Mouse (Mus musculus) bone marrow, adult 2 months (tissue): Measurements from ENCODE around the gene Lpcat1. TPM values are rescaled to one million over a fixed set of nuclear protein-coding genes. Genes with fewer than 3 reads are reported as not detected.

Experiments
- H3K27ac ChIP-seq: fragments of 200-500 bp; 2 replicates; pipeline ENCODE4 v1.5.1; 2012; ENCODE audit warnings: low read depth, mild to moderate bottlenecking, control low read depth, inconsistent platforms, low read length; ENCODE audit not compliant: control insufficient read depth, poor library complexity, insufficient read depth
- H3K4me1 ChIP-seq: fragments of 200-500 bp; 2 replicates; pipeline ENCODE4 v1.6.1; 2011; ENCODE audit warnings: low read length; ENCODE audit not compliant: control insufficient read depth, insufficient read depth
- H3K4me3 ChIP-seq: fragments of 200-500 bp; replicated peaks from 2 replicates; pipeline ENCODE3; 2011; ENCODE audit warnings: mild to moderate bottlenecking, low read depth, low read length, control low read depth; ENCODE audit not compliant: control insufficient read depth
- CTCF ChIP-seq: fragments of 200-500 bp; IDR thresholded peaks from 2 replicates; pipeline ENCODE4 v1.5.1; 2011; ENCODE audit warnings: low read length, control low read depth; ENCODE audit not compliant: control insufficient read depth, insufficient read depth
- POLR2A ChIP-seq: fragments of 200-500 bp; IDR thresholded peaks from 2 replicates; pipeline ENCODE4 v1.6.1; 2011; ENCODE audit warnings: low read depth, mild to moderate bottlenecking, control low read depth, low read length, borderline replicate concordance; ENCODE audit not compliant: control insufficient read depth
- WGBS: fragments of 180-500 bp; shearing (Covaris S2); methylation state at CpG from one replicate; pipeline ENCODE4 v1.1.7; 2018; 5-methylcytosine and 5-hydroxymethylcytosine counted together
- polyA plus RNA-seq: library from polyadenylated mRNA; stranded (reverse); fragments of >200 nt; gene quantifications from 2 replicates; pipeline ENCODE4 v1.2.4, GENCODE M21; 2011; ENCODE audit warnings: low replicate concordance; ENCODE audit not compliant: missing spikeins, insufficient read depth, insufficient read length

Gene Lpcat1
- polyA plus RNA-seq, 1 experiment, result 108 TPM

DNA sequence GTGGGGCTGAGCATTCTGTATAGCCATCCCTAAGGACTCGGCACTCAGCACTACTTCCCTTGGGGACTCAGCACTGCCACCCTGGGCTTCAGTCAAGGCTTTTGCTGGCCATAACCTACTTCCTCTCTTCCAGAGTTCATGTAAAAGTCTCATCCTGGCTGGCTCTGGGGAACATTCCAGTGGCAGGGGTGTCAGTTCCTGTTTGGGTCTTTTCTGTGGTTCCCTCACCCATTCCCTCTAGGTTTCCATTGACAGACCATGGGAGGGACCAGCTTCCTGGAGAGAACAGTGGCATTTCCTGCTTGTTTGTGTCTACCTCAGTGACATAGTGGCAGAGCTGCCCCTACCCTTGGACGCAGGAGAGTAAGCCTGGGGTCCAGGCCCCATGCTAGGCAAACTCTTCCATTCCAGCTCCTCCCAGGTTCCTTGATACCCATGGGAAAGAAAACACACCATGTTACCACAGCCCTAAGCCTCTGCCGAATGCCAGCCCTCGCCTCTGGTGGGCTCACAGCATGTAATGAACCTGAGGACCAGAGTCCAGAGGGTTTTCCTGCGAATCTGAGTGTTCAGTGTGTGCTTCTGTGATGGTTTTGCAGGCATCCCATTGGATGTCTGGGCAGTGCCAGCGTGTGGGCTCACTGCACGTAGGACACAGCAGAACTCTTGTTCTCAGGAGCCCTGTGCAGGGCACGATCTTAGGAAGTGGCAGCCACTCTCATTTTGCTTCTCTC lies 42.0 kb downstream of the Lpcat1 start:
- no peak for TF ChIP-seq POLR2A
- TF ChIP-seq CTCF, result no peak
- Histone ChIP-seq H3K4me3 (no peak overlapping the region), H3K27ac (no peak overlapping the region), H3K4me1 (no peaks in the 10 kb centered on the region)
- WGBS, result 89% methylated on average over 8 of the region's 8 CpGs

DNA sequence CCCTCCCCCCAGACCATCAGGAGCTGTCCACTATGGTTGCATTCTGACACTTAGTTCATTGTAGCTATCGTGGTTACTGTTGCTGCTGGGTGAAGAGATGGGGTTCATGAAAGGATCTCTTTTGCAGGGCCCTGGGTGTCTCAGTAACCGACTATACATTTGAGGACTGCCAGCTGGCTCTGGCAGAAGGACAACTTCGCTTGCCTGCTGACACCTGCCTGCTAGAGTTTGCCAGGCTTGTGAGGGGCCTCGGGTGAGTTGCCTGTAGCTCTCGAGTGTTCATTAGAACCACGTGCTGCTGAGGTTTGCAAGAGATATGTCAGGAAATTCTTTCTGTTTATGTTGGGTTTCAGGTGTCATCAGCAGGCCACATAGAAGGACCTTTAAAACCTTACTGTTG lies 42.9 kb downstream of the Lpcat1 start:
- no peak overlapping the region for H3K27ac ChIP-seq
- TF ChIP-seq CTCF (no peak), POLR2A (no peak)
- H3K4me1 ChIP-seq, result no peaks in the 10 kb centered on the region
- WGBS, result 87% methylated on average over 6 of the region's 6 CpGs
- H3K4me3 ChIP-seq, result no peak overlapping the region

DNA sequence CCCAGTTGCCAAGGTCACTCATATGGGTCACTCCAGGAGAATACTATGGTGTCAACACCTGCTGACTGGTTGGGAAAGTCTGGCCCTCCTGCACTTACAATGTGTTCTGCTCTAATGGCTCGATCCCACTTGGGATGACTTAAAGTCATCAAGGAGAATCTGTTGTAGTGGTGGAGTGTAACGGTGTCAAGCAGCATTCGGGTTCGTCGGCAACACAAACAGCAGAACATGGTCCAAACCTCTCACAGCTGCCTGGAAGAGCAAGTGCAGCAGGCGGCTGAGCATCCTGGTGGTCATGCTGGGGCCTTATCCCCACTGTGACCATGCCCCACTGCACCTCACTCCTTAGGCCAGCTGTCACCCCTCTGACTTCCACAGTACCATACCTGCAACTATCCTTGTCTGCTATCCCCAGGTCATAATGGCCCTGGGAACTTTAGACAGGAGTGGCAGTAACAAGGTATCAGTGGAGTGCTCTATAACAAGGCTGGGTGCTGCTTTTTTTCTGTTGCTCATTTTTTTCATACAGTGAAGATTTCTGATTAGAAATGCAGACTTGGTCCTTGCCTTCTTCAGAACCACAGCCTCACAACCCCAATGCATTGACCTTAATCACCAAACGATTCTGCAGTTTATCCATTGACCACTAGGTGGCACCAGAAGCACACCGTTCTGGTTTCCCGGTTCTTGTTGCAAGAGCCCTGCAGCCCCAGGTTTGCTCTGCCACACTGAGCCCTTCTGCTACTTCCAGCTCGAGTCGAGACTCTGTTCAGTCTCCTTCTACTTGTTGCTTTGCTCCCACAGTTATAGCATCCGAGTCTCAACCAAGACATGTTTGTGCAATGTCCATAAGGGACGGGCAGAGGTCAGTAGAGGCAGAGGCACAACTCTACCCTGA lies 46.0 kb downstream of the Lpcat1 start:
- Histone ChIP-seq H3K4me3 (no peak overlapping the region), H3K4me1 (no peaks in the 10 kb centered on the region), H3K27ac (no peak overlapping the region)
- TF ChIP-seq POLR2A (no peak), CTCF (peak; percentile 81)
- 57% methylated on average over 13 of the region's 13 CpGs for WGBS

DNA sequence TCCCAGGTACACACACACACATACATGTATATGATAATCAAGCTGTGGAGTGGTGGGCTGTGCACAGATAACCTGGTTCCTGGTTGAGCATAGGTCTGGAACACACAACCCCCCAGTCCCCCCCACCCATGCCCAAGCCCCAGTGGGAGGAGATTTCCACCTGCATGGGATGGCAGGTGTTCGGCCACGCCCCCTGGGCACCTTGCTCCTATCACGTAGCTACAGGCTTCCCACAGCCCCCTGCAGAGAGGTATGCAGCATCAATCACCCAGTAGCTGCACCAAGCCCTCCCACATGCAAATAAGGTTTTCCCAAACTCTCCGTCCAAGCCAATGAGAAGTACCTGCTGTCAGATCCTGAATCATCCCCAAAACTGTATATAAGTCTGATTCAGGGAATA lies 49.9 kb downstream of the Lpcat1 start:
- Histone ChIP-seq H3K4me1 (no peaks in the 10 kb centered on the region), H3K4me3 (no peak overlapping the region), H3K27ac (no peak overlapping the region)
- WGBS, result 84% methylated on average over 4 of the region's 4 CpGs
- no peak for TF ChIP-seq CTCF

DNA sequence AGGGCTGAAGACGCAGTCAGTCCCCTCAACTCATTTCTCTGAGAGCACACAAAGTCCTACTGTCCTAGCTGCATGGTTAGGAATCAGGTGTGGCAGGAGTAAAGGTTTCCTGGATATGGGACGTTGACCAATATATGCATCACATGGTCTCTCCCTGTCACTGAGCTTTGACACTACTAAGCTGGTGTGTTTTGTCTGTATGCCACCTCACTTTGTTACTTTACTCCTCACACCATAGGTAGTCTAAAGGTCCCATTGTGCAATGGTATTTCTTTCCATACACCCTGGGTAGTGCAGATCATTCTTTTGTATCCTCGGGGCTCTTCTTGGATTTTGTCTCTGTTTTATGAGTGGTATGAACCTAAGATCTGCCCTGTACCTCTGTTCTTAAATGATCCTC lies 66.7 kb downstream of the Lpcat1 start:
- TF ChIP-seq POLR2A (no peak), CTCF (no peak)
- no peaks in the 10 kb centered on the region for H3K4me1 ChIP-seq
- no peak overlapping the region for H3K4me3 ChIP-seq
- H3K27ac ChIP-seq, result no peak overlapping the region
- WGBS, result 75% methylated on average over 3 of the region's 3 CpGs

DNA sequence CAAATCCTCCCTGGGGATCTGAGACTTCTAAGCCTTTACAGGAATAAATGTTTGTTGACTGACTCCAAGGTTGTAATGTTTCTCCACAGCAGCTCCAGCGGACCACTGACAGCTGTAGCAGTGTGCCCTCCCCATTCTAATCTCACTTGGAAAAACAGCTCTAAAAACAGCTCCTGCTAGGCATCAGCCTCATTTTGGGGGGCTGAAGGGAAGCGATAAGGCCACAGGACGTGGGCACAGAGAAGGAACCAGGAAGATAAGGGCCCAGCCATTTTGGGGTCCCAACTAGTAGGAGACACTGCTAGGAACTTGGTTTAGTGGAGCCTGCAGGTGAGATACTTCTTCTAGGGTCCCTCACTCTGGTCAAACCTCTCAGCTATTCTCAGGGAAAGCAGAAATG lies 68.3 kb downstream of the Lpcat1 start:
- no peak overlapping the region for H3K4me3 ChIP-seq
- WGBS, result 32% methylated on average over 3 of the region's 3 CpGs
- H3K27ac ChIP-seq, result no peak overlapping the region
- H3K4me1 ChIP-seq, result no peaks in the 10 kb centered on the region
- TF ChIP-seq CTCF, result no peak

DNA sequence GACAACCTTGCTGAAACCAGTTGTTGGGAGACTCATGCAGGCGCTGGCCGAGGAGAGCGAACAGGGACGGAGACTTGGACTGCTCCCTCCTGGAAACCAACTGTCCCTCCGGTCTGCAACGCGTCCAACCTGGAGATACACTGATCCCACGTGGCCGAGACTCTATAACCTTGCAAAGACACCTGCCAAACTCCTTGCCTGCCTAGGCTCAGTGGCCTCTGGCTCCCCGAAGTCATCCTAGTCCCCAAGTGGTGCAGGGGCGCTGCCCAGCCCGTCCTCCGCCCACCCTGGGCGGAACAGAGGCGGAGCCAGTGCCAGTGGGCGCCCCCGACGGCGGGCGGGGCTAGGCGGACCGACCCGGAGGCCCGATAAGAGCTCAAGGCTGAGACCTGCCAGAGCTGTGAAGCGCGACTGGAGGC lies 69.4 kb downstream of the Lpcat1 start, which contains the start of gene Slc6a3:
Gene Slc6a3, plus strand, starts transcription at position 345 of the 419 bp plus-strand sequence.
- no peak for TF ChIP-seq POLR2A
- no peak for TF ChIP-seq CTCF
- Histone ChIP-seq H3K27ac (no peak within 1 kb of the TSS), H3K4me3 (peak within 1 kb of the TSS; percentile 5), H3K4me1 (no peaks in the 10 kb centered on the region)
- 1% methylated on average over 26 of the region's 26 CpGs for WGBS

DNA sequence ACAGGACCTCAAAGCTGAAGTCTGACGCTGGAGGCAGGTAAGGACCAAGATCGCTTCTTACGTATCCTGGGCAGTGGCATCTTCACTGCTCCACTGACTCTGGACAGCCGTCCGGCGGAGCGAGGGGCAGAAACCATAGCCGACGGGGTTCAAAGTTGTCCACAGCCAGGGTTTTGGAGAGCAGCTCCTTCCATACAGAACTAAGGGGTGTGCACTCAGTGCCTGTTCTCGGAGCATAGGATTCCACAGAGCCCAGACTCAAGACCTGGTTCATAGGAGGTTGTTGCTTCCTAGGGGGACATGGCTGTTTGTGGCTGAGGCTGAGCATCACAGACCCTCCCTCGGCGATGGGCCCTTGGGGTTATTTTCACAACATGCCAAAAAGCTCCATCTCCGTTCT lies 69.8 kb downstream of the Lpcat1 start:
- Histone ChIP-seq H3K4me1 (no peaks in the 10 kb centered on the region), H3K27ac (no peak overlapping the region), H3K4me3 (peak overlapping the region; percentile 5)
- no peak for TF ChIP-seq CTCF
- TF ChIP-seq POLR2A, result no peak
- 23% methylated on average over 13 of the region's 13 CpGs for WGBS

DNA sequence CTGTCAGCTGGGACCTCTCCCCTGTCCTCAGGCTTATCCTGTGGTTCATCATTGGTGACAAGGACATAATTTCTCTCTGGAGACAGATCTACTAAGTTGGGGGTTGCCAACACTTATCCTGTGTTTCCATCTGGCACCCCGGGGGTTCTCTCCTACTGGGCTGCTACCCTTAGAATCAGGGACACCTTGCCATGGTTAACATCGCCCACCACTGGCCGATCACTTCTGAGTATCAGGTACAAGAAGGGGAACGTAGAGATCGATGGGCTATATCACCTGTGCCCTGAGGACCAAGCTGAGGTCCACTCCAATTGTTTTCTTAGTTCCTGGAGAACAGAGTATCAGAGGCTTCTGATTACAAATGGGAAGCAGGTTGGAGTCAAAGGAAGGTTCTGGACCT lies 97.2 kb downstream of the Lpcat1 start:
- H3K4me1 ChIP-seq, result no peaks in the 10 kb centered on the region
- 75% methylated on average over 5 of the region's 5 CpGs for WGBS
- H3K4me3 ChIP-seq, result no peak overlapping the region
- H3K27ac ChIP-seq, result no peak overlapping the region
- no peak for TF ChIP-seq POLR2A

Other genes starting within 250 kb of the Lpcat1 start
- gene Irx4, start 206.7 kb upstream of the Lpcat1 start, polyA plus RNA-seq, result not detected in 2 replicates
- gene Mrpl36, start 138.7 kb upstream of the Lpcat1 start, polyA plus RNA-seq, result 18.1 and 24.9 TPM in 2 replicates
- gene Ndufs6, start 138.7 kb upstream of the Lpcat1 start, polyA plus RNA-seq, result 134 and 227 TPM in 2 replicates
- 1.2 and 2.9 TPM in 2 replicates for gene Slc6a3, start 69.5 kb downstream of the Lpcat1 start, polyA plus RNA-seq
- gene Clptm1l, start 136.8 kb downstream of the Lpcat1 start, polyA plus RNA-seq, result 64.5 and 75.7 TPM in 2 replicates
- 0.95 TPM in 1 of 2 replicates, not detected in the other for gene Tert, start 159.7 kb downstream of the Lpcat1 start, polyA plus RNA-seq
- 0.75 TPM in 1 of 2 replicates, not detected in the other for gene Slc6a18, start 210.8 kb downstream of the Lpcat1 start, polyA plus RNA-seq
- not detected in 2 replicates for gene Slc6a19, start 237.7 kb downstream of the Lpcat1 start, polyA plus RNA-seq